Mouse (Mus musculus) gonadal fat pad, adult 2 months (tissue): Measurements from ENCODE around the gene Nrm. TPM values are rescaled to one million over a fixed set of nuclear protein-coding genes. Genes with fewer than 3 reads are reported as not detected.

Source experiments
- DNase-seq: peaks from one replicate; pipeline ENCODE4 v3.0.0-alpha.2; 2012; ENCODE audit warnings: low read depth
- polyA plus RNA-seq: library from polyadenylated mRNA; depleted of rRNA; stranded (reverse); fragments of >200 nt; gene quantifications from 2 replicates; pipeline ENCODE4 v1.2.3, GENCODE M21; 2012; rRNA removed

Nrm gene
- 6.9 and 7.8 TPM in 2 replicates for polyA plus RNA-seq

DNA sequence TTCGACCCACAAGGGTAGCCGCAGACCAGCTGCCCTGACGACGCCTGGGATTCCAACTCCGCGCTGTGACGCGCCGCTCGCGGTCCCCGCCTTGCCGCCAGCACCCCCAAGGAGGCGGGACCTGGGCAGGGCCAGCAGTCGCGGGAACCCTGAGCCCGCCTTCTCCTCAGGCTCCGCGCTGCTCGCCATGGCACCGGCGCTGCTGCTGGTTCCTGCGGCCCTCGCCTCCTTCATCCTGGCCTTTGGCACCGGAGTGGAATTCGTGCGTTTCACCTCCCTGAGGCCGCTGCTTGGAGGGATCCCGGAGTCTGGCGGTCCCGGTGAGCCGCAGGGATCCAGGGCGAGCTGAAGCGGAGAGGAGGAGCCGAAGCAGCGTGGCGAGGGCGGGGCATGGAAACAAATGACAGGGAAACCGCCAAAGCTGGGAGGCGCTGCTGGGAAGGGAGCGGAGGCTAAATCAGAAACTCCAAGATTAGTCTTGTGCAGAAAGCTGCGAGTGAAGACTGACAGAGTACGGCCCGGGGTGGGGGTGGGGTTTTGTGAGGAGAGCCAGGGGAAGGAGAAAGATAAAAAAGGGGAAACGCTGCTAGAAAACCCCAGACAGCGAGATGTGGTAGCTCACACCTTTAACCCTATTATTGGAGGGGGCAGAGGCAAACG lies at the start of gene Nrm:
Gene Nrm, plus strand, starts transcription at position 121 of the 660 bp plus-strand sequence.
- DNase-seq, result no peak

DNA sequence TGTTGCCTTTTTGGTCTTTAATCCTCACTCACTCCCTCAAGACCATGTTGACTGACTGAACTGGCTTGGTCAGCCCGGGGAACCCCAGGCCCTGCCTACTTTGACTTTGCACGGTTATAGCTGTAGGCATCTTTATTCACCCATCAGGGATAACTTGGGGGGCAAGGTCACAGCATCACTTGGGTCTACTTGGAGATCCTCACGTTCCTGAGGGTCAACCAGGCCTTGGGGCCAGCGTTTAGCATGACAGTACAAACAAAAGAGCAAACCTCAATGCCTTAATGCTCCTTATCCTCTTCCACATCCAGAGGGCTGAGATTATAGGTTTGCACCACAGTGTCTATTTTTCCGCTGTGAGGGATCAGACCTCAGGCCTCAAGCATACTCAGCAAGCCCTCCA lies 48.8 kb upstream of the Nrm start:
- DNase-seq, result no peak

DNA sequence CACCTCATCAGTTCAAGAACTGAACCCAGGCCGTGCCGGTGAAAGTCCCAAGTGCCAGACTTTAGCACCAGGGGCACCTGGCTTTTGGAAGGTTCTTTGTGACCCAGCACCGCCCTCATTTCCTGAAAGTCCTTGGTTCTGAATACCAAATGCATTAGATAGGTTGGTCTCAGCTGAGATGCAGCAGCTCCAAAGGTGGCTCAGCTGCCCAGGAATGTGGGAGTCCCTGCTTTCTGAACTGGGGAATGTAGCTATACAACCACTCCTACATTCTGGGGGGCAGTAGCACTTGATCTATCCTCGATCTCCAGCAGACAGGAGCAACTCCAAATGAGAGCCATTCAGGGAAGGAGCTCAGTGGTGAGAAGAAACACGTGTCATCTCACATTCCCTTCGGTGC lies 48.4 kb upstream of the Nrm start:
- DNase-seq, result no peak

DNA sequence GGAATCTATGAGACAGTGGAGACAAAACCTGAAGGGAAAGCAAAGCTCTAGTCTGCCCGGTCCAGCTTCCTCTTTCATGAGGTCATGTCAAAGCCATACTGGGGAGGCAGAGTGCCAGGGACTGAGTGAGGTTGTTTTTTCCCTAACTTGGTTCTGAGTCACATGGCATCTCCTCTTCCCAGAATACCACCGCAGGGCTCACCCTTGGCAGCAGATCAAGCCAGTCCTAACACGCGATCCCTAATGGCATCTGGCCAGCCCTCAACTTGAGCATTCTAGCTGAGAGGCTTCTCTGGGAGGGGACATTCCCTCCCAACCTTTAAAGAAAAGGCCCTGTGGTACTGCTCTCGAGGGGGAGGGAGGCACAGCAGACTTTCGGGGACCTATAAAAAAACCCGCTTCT lies 47.9 kb upstream of the Nrm start:
- no peak for DNase-seq

DNA sequence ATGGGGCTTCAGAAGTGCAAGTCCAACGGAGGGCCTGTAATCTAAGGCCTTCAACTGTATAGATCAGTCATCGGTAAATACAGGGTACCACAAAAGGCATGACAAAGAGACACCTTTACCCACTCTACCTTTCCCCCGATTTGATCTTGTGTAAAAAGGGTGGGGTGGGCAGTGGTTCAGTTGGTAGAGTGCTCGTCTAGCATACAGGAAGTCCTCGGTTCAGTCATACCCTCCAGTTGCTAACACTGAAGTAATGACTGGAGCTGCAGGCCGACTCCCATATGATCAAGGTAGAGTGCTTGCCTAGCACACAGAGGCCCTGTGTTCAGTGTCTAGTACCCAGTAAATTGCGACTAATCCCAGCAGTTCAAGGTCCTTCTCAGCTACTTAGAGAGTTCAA lies 47.5 kb upstream of the Nrm start:
- no peak for DNase-seq

DNA sequence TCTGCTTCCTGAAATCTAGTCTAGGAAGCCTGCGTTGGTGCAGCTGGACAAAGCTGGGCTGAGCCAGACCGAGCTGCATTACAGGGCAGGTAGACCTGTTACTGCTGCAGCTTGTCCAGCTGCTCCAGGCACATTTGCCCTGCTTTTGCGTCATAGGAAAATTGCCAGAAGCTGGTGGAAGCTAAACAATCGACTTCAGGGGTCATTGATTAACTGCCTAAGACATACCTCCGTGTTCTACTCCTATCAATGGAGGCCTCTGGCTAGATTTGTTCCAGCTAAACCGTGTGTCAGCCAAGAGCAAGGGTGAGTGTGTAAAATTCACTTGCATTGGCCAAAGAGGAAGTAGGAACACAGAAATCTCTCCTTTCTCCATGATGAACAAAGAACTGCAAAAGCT lies 46.4 kb upstream of the Nrm start:
- no peak for DNase-seq

DNA sequence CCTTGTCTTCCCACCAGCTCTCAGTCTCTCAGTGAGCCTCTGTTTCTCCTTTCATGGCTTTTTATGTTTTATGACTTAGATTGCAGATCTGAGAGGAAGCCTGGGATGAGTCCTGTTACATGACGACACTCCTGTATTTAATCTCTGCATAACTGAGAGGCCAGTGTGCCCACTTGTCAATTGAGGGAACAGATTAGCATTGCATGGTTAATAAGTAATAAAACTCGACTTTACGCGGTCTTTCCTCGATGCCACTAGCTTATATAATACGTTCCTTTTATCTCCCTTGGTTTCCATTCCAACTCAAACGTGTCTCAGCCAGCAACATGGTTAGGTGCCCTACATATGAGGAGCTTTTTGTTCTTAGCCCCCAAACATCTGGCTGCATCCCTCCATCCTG lies 45.3 kb upstream of the Nrm start:
- no peak for DNase-seq

DNA sequence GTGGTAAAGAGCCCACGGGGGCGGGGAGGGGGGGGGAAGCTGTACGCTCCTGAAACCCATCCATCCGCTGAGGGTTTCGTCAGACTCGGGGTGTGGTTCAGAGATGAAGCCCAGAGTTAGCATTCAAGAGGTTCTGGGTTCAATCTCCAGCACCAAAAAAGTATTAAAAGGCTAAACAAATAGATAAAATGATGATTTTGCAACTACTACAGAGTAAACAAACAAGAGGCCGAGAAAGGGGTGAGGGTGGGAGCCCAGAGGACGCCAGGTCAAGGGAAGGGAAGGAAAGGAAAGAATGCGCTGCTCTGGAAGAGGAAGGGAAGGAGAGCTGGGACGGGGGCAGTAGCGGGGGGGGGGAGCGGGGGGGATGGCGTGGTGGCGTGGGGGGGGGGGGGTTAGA lies 44.4 kb upstream of the Nrm start:
- no peak for DNase-seq

DNA sequence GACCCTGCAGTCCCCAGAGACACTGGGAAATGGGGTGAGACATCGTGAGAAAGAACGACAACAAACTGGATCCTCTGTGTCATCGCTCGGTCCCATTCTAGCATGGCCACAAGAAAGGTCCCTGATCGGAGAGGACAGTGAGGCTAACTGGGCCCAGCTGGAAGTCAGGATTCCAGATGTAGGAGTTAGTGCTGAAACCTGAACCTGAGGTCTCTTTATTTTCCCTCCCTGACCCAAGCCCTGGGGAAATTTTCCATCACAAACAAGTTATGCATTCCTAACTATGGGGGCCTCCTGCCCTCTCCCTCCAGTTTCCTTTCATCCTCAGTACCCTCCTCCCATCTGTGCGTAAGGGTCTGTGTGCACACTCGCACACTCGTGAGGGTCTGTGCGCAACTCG lies 43.9 kb upstream of the Nrm start:
- DNase-seq, result no peak

DNA sequence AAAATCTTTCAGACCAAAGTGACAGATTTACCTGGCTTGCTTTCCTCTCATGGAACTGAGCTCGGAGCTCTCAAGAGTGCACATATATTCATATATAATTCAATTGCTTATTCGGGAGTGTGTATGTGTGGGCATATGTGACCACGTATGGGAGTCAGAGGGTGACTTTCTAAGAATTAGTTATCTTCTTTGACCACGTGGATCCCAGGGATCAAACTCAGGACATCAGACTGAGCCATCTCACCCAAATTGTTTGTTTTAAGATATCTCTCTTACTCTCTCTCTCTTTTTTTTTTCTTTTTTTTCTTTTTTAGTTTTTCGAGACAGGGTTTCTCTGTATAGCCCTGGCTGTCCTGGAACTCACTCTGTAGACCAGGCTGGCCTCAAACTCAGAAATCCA lies 41.0 kb upstream of the Nrm start:
- DNase-seq, result no peak

DNA sequence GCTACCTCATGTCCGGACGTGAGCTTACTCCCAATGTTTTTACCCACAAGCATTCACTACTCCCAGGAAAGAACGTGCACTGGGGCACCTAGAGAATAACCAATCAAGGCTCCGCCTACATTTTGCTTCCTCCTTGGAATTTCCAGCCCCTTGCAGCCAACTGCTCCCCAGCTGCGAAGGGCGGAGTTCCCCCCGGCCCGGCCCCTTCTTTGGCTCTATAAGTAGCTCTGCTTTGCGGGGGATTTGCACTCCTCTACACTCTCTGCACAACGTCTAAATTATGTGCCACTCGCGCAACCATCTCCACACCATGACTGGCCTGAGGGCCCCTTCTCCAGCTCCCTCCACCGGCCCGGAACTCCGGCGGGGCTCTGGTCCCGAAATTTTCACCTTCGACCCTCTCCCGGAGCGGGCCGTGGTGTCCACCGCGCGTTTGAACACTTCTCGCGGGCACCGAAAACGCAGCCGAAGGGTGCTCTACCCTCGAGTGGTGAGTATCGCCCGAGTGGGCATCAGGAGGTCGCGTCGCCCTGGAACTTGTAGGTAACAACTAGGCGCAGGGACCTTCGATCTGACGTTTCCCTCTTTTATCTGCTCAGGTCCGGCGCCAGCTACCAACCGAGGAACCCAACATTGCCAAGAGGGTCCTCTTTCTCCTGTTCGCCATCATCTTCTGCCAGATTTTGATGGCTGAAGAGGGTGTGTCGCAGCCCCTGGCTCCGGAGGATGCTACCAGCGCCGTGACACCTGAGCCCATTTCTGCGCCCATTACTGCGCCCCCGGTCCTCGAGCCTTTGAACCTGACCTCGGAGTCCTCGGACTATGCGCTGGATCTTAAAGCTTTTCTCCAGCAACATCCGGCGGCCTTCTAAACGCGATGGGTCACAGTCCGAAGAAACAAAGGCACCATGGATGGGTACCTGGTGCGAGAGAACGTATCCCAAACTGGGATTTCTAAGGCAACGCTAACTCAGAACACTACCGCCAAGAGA lies 39.4 kb upstream of the Nrm start, which contains the start of gene Ier3:
Gene Ier3, plus strand, starts transcription at position 246 of the 992 bp plus-strand sequence.
- DNase-seq, result no peak

DNA sequence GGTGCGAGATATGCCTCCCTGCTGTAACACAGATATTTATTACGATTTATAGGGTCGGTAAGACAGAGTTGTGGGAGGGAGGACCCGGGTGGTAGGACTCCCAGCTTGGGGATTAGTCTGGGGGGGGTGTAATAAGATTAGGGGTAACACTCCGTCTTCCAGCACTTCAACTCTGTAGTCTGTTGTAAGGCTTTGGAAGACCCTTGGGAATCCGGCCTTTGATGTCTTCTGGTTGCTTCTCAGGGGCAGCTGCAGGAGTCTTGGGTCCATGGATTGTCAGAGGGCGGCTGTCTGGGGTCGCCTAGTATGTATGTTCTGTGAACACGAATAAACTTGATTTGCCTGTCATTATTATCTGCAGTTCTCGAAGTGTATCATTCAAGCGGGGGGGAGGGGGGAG lies 38.6 kb upstream of the Nrm start:
- DNase-seq, result no peak

DNA sequence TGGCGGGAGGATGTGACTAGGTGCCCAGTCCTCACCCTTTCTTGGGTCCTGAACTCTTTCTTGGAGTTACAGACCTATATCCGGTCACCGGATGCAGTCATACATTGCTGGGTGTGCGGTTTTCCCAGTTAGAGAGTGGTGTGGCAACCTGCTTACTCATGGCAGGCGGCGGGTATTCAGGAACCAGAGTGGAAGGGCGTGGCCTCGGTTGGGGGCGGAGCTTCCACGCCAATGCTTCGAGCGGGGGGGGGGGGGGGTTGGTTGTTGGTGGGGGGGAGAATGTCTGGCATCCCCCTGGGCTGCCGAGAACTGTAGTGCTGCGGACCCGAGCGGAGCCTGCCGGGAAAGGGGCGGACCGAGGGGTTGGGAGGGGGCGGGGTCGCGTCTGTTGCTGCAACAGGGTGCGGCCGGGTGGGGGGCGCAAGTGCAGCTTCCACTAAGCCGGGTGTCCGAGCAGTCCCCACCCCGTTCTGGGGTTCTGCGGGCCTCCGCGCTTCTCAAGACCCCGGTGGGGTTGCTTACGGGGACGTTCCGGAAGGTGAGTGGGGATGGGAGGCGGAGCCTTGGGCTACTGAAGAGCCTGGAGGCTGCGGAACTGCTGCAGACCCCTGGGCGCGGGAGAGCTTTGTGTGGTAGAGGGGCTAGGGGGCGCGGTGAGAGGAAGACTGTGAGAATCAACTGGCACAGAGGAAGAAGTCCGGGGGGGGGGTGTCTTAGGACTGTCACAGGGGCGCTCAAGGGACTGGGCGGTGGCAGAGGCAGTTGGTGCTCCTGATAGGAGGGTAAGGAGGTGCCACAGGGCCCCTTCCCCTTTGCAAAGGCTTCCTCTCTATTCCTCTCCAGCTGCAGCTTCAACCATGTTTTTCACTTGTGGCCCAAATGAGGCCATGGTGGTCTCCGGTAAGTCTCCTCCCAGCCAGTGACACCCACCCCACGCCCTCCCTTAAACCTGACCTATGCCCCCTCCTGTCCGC lies 37.9 kb upstream of the Nrm start, which contains the start of gene Flot1:
Gene Flot1, plus strand, starts transcription at position 267 of the 974 bp plus-strand sequence.
- DNase-seq, result no peak

DNA sequence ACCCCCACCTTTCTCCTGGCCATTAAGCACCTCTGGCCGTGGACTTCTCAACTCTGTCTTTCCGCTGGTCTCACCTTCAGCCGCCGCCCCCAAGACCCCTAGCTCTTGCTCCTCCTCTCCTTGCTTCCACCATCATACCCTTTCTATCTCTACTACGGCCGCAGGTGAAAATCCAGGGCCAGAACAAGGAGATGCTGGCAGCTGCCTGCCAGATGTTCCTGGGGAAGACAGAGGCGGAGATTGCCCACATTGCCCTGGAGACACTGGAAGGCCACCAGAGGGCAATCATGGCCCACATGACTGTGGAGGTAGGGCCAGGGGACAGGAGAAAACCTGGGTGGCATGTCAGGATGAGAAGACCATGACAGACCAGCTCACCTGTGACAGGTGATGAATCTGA lies 36.7 kb upstream of the Nrm start:
- no peak for DNase-seq

DNA sequence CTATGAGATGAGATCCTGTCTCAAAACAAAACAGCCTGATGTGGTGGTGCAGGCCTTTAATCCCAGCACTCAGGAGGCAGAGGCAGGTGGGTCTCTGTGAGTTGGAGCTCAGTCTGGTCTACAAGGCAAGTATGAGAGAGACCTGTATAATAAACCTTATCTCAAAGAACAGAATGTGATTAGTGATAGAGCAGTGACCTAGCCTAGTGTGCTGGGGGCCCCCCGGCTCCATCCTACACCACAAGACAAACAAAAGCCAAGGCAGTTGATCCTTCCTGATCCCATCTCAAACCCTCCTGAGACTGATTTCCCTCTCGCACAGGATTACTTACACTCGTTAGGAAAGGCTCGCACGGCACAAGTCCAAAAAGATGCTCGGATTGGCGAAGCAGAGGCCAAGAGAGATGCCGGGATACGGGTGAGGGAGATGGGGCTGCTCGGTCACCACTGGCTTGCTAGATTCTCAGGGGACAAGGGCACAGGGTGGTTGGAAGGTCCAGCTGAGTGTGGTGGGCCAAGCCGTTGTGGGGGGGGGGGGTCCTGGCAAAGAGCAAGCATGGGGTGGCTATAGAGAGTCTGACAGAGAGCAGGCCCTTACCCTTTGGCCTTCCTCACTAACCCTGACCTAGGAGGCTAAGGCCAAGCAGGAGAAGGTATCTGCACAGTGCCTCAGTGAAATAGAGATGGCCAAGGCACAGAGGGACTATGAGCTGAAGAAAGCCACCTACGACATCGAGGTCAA lies 35.8 kb upstream of the Nrm start:
- DNase-seq, result no peak

DNA sequence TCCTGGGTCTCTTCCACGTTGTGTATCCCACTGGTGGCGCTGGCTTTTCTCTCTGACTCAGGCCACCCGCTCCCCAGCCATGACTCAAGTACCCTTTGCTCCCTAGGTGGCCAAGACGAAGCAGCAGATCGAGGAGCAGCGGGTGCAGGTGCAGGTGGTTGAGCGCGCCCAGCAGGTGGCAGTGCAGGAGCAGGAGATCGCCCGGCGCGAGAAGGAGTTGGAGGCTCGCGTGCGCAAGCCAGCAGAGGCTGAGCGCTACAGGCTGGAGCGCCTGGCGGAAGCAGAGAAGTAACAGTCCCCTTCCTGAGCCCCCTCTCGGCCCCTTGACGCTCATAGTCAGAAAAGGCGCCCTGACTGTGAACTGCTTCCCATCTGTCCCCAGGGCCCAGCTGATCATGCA lies 31.4 kb upstream of the Nrm start:
- DNase-seq, result no peak

DNA sequence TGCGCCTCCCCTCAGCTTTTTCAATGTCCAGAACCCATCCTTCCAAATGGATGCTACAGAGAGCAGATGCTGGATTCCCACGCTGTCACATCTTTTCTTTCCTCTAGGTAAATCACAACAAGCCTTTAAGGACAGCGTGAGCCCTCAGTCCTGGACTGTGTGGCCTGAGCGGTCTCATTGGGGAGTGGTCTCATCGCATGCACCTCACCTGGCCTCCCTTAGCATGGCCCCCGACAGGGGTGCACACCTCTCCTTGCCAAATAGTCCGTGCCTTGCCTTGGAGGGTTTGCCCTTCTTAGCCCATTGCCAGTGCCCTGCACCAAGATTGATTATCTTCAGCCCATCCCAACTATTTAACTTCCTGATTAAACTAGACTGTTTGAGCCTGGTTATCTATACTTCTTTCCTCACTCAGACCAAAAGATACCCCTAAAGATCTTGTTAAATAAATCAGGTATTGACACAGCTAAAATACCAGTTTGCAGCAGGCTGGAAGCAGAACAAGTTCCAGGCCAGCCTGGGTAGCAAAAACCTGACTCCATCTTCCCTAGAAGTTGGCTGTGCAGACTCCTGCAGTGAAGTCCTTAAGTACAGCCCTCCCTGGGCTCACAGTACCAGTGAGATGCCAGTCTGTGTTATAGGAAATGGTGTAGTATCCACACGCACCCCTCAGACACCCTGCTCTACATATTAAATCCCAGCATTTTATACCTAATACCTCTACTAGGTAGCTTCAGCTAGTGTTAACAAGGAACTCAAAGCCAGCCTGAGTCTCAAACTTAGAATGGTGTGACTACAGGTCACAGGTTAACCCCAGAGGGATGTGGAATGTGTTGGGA lies 28.5 kb upstream of the Nrm start:
- no peak for DNase-seq

DNA sequence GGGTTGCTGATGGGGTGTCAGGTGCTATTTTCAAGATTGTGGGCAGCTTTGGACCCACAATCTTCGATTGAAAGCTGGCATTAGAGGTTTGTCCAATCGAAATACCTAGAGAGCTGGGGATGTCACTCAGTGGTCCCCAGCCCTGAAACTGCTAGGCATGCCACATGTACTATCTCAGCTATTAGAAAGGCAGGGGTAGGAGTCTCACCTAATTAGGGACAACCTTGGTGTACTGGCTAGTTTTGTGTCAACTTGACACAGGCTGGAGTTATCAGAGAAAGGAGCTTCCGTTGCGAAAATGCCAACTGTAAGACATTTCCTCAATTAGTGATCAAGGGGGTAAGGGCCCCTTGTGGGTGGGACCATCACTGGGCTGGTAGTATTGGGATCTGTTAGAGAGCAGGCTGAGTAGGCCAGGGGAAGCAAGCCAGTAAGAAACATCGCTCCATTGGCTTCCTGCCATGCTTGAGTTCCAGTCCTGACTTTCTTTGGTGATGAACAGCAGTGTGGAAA lies 27.8 kb upstream of the Nrm start:
- DNase-seq, result no peak

DNA sequence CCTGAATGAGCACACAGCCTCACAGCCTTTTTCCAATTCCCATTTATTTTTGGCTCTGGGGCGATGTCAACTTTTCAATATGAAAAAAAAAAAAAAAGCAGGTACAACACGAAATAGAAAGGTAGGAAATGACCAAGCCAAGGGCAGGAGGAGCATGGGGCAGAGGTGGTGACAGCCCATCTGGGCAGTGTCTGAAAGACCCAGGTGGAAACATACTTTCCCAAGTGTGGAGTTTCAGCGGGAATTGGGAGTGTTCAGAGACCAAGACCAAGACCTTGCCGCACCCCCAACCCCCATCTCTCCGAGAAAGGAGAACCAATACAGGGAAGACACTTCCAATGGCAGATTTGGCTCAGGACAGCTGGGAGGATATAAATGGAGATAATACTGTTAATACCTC lies 27.2 kb upstream of the Nrm start:
- DNase-seq, result no peak
